Mouse (Mus musculus) frontal cortex, postnatal 36 days (tissue): ENCODE results near the gene Pik3r1.

Experiments used
- DNase-seq, 2 experiments: peaks; one replicate each; pipeline ENCODE4 v3.0.0; 2022; ENCODE audit warnings: low spot score in 2 of 2

Pik3r1 gene

DNA sequence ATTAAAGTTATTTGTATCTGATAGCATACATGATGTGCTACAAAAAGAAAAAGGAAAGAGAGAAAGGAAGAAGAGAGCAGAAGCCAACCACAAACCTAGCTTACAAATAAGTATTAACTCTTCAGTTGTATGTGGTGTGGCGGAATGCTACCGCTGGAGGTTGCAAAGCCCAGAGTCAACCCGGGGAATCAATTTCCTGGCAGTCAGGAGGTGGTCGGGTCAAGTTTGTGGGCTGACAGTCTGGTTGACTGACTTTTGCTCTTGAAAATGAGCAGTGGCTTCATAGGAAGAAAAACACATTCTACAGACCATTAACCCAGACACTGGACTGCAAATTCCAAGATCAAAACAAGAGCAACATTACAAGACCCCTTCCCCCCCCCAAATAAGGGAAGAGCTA, 85.6 kb downstream of the Pik3r1 start:
- DNase-seq = no peak

GRCm38 (mm10) chr13:101680083-101680482, 87.9 kb downstream of the Pik3r1 start:
- DNase-seq = no peak

GRCm38 (mm10) chr13:101678984-101679383, 89.0 kb downstream of the Pik3r1 start:
- no peak for DNase-seq

DNA sequence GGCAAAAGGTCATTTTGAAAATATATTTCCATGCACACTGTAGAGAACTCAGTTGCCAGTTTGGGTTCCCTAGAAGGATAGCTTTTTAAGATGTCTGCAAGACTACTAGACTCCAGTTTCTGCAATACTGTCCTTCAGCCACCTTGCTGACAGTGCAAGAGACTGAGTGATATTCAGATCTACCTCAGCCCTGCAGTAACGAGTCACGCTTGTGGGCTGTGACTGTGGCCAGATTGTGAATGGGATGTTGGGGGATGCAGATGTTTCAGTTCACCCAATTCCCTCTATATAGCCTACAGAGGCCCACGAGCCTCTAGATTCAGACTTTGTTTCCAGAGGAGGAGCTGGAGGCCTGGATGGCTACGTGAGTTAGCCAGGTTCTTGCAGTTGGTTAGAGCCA, 90.0 kb downstream of the Pik3r1 start:
- no peak for DNase-seq

- no peak for DNase-seq
These were observed 94.1 kb downstream of the Pik3r1 start for GRCm38 (mm10) chr13:101673876-101674275.

DNA sequence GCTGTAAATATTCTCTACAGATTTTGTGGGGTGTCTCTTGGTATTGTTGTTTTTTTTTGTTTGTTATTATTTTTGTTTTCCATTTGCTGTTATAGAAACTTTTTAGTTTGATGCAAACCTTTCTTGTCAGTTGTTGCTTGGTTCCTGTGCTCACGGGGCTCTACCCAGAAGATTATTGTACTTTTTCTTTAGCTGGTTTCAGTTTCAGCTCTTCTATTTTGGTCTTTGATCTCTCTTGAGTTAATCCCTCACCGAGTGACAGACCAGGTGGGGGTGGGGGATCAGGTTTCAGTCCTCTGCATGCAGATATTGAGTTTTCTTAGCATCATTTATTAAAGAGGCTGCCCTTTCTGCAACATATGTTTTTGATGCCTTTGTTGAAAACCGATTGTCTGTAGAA, 99.2 kb downstream of the Pik3r1 start:
- DNase-seq = no peak

DNA sequence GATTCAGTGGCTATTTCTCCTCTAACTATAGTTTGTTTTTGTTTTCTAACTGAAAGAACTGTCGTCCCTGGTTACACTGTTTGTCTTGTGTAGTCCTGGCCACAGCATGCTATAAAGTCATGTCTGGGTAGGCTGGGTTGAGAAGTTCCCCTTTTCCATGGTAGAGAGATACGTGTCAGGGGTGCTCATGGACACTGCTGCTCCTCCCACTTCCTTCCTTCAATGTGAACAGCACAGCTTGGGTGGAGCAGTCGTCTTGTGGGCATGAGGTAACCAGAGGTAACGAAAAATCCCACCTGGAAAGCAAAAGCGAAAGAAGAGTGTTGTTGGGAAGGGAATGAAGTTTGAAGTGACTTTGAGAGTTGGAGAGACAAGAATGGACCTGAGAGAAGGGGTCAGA, 104.0 kb downstream of the Pik3r1 start:
- DNase-seq = no peak

DNA sequence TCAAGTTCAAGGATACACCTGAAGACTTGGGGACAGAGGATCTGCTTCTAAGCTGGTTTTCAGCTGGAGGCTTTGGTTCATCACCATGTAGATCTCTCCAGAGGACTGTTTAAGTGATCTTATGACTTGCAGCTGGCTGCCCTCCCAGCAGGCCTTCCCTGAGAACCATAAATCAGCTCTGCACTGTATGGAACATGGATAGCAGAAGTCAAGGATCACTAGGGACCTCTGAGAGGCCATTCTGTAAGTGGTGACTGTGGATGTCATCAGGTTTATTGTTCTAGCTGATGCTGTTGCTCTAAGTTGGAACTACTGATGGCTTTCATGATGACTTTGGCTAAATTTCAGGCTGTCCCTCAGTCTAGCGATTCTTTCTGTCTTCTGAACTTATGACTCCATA, 105.1 kb downstream of the Pik3r1 start:
- no peak for DNase-seq

DNA sequence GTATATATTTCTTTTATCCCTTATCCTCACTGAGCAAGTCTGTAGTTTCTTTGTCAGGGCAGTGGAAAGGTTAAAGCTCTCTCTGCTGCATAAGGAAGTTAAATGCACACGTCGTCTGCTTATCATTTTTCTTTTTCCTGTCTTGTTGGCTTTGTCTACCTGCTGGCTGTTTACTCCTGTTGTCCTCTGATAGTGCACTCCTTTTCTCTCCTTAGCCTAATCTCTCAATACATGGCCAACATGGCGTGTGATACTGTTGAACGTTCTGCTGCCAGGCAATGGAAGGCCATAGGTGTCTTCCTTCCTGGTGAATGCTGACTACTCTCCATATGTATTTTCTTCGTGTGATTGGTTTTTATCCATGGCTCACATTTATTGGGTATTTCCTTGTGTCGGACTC, 106.5 kb downstream of the Pik3r1 start:
- DNase-seq = no peak

GRCm38 (mm10) chr13:101660187-101660586, 107.8 kb downstream of the Pik3r1 start:
- DNase-seq = no peak

DNA sequence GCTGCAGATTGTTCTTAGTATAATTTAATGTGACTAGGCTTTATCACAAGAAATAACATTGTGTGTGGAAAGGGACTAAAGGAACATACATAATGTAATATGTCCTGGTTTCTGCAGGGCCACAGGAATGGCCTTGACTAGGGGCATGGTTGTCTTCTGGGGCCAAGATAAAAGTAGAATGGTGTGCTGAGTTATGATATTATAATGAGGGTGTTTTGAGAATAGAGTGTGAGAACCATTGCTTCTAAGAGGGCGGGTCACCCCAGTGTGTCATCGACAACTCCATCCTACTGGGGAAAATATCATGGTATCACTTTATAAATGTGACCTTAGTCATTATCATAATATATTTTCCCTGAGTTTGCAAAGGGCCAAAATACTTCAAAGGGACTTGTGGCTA, 115.9 kb downstream of the Pik3r1 start:
- no peak for DNase-seq

DNA sequence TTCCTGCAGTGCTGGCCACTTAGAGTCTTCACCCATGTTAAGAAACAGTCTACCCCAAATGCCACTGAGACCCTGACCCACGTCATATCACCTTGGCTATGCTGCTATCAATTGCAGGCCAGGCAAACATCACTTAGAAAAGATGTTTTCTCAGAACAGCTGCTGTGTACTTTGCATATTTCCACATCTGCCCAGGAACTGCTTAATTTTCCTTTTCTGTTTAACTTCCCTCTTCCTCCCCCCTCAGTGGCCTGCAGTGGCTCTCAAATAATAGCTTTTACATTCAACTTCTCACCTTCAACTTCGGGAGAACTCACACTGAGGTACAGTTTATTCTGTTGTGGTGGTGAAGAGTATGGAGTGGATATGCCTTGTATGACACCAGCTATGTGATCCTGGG, 126.4 kb downstream of the Pik3r1 start:
- no peak for DNase-seq

- DNase-seq = no peak
These were observed 132.2 kb downstream of the Pik3r1 start for GRCm38 (mm10) chr13:101635837-101636236.

DNA sequence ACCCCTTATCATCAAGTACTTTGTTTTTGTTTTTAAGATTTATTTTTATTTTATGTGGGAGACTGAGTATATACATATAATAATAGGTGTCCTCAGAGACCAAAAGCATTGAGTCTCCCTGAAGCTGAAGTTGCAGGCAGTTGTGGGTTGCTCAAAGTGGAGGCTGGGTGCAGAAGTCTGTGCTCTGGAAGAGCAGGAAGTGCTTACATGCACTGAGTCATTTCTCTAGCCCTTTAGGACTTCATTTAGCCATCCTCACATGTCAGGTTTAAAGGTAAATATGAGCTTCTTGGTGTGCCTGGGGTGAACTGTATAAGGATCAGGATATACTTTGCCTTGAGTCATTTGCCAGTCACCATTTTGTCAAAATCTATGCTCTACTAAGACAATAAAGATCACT, 133.6 kb downstream of the Pik3r1 start:
- DNase-seq = no peak

DNA sequence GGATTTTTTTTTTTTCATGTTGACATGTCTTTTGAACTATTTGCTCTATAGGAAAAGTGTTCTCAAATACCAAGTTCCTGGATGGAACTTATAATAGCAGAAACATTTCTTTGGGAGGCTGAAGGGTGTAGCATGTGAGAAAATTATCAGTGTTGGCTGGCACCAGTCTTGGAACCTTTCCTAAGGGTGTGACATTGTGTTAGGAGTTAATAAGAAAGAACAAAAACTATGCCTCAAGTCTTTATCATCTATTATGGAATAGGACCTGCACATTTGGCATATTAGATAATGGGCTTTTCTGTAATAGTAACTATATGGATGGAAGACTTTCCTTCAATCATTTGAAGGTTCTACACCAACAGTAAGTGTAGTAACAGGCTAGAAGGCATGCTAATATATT, 134.4 kb downstream of the Pik3r1 start:
- DNase-seq = no peak

DNA sequence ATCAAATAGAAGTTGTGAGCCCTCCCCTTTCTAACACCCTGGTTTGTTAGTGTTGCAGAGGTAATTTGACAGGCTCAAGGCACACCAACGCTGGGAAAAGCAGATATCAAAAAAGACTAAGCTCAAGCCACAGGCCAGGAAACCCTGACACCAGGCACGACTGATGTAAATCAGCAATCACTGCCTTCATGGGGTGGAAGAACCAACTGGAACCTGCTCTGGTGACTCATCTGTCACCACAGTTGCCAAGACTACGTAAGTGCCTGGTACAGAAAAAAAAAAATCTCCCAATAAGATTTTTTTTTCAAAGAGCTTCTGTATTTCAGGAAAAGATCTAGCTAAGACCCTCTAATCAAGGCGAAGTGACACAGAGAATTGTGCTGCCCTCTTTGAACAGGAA, 135.2 kb downstream of the Pik3r1 start:
- DNase-seq = peak in 1 of 2 experiments; percentile 31

DNA sequence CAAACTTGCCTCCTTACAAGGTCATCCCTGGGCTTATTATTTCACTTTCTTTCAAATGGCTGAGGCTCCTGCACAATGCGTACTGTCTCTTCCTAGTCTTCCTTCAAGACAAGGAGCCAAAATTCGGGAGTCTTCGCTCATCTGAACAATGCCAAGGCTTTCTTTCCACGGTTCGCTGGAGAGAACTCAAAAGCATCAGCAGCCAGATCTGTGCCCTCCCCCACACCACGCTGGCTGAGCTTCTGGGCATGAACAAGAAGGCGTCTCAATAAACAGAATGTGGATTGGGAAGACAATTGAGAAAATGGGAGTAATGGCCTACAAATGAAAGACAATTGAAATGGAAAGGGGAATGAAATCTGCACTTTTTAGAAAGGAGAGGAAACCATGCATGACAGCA, 136.5 kb downstream of the Pik3r1 start:
- DNase-seq = peak; percentile 23 to 50
